Mouse (Mus musculus) CD4-positive, CD25-positive, alpha-beta regulatory T cell, adult 4 months (primary cell): ENCODE data around the gene Gm8947. TPM values are rescaled to one million over a fixed set of nuclear protein-coding genes. Genes with fewer than 3 reads are reported as not detected.
"Not testable (repeated sequence)": the region's sequence is repeated elsewhere in the genome, so short reads cannot be mapped to it uniquely, and the experiment has no call there.

Experiments used
- ATAC-seq: one replicate; pipeline ENCODE4 v1.8.0; 2017
- polyA plus RNA-seq, 2 experiments: library from polyadenylated mRNA; unstranded; fragments of 100-300 nt; shearing (Covaris generic); gene quantifications; one replicate each; pipeline ENCODE4 v1.2.1; 2017

Gene Gm8947
- not detected for polyA plus RNA-seq

DNA sequence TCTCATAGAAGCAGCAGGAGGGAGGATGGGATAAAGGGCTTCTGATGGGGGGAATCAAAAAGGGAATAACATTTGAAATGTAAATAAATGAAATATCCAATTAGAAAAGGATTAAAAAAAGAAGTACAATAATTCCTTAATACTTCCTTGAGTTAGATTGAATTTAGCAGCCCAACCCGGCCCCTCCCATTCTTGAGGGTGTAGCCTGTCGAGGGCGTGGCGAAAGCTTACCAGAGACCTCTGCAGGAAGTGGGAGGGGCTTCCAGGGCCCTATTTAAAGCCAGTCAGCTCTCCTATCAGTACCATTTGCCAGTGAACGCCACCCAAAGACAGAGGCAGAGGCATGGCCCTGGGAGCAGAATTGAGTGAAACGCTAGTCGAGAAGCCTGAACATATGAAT is at the start of gene Gm8947:
TSS of gene Gm8947 (plus strand) at position 302 of the 400 bp plus-strand sequence.
- not testable (repeated sequence) for ATAC-seq

DNA sequence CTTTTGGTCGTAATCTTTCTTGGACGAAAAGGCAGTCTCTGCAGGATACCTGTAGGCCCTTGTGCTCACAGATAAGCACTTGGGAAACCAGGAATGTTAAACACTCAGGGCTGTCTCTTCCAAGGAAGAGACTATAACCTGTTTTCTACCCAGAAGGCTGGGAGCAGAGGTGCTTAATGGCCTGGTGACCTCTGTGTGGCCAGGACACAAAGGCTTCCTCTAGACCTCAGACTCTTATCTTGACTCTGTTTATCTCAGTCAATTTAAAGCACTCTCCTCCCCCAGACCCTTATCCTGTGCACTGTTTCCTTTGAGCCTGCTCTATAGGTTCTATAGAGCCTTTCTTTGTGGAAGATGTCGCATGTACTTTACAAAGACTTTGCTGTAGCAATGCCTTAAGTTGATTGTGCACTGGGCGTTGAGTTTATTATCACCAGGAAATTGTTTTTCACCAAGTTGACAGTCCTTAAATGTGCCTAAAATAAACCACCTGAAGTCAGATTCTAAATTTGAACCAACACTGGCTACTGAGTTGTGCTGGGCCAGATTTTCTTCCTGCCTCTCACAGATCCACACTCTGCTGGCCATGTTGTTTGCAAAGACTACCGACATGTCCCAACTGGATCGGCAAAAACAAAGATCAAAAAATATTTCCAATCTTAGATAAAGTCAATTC is 47.6 kb upstream of the Gm8947 start:
- no peak for ATAC-seq

DNA sequence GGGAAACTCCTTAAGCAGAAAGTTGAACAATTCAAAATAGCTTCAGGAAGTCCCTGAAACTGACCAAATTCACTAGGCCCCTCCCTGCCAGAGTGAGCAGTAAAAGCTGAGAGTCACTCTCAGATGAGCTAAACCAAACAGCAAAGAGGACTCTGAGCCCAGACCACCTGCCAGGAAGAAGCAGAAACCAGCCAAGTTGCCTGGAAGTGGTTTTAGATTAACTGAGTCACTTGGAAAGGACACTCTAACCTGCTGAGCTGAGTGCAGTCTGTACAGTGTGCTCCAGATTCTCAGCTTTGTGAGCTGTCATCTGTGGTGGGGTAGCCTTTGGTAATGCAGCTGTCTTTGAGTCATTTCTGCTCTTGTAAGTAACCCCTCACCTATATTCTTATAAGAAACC is 44.4 kb upstream of the Gm8947 start:
- no peak for ATAC-seq

DNA sequence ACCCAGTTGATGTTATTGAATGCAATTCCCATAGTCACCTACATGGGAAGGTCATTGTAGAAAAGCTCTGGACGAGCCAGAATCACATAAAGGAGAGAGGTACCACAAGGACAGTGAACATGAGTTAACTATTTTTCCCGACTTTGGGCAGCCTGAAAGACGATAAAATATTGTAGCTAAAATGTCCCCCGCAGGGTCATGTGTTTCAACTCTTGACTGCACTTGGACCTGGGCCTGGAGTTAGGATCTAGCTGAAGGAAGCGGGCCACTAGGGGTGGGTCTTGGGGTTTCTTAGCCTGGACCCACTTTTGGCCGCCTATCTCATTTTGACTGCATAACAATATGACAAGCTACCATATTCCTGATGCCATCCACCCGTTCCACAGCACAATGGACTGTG is 42.0 kb upstream of the Gm8947 start:
- no peak for ATAC-seq

DNA sequence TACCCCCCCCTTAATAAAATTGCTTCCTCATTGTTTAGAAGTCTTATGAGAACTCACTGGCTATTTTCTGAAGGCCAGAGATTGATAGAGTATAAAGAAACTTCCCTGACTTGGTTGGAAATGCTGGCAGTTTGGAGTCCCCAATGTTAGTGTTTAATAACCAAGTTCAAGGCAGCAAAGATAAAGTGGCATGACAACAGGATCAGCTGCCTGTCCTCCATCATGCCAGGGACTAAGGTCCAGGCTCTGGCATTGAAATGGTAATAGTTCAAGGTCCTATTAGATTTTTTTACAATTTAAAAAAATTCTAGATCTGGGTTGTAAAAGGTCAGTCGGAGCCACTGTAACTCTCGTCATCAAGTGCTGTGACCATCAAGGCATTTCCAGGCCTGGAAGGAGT is 41.1 kb upstream of the Gm8947 start:
- no peak for ATAC-seq

DNA sequence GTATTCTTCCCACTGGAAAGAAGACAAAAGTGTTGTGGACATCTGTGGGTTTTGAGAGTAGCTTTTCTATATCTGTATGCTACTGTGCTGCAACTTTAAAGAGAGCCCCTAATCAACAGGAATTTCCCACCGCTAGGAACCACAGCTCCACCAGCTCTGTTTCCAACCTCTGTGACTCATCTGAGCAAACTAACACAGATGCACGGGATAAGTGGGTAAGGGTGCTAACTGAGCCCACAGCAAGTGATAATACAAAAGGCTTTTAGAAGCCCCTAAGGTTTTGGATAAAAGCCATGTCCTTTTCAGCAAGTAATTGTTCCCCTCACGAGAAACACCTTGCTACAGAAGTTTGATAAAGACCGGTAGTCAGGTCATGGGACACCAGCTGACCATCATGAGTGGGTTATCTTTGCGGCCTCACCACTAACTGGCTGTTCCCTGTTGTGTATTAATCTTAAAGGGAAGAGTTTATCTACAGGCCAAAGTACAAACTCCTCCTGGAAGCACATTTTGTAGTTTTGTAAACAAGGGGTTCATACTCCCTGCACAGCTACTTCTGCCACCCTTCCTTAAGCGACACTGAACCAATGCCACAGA is 39.0 kb upstream of the Gm8947 start:
- ATAC-seq: no peak

DNA sequence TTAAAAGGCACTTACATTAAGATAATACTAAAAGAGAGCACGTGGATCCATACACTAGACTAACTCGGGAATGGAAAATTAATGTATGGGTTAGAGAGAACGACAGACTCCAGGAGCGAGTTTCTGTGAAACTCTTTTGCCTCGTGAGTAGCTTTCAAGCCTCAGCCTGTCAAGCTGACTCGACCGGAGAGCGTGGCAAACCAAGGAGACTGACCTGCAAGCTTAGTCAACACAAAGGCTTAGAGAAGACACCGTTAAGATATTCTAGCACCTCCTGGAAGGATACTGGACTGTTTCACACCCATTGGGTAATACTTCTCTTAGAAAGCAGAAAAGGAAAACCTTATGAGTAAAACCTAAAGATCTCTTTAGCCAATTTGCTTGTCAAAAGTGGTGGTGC is 38.0 kb upstream of the Gm8947 start:
- ATAC-seq: not testable (repeated sequence)

DNA sequence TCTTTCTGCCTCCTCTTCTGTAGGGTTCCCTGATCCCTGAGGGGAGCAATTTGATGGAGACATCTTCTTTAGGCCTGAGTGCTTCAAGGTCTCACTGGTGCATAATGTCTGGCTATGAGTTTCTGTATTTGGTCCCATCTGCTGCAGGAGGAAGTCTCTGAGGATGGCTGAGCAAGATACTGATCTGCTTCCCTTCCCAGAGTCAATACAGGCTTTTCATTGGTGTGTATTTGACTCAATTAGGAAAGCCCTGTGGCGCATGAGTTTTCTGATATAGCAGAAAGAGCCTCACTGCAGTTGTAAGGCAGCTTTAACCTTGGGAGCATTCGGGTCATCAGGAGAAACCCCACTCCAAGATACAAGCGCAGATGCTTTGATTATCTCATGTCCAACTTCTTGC is 36.0 kb upstream of the Gm8947 start:
- no peak for ATAC-seq

DNA sequence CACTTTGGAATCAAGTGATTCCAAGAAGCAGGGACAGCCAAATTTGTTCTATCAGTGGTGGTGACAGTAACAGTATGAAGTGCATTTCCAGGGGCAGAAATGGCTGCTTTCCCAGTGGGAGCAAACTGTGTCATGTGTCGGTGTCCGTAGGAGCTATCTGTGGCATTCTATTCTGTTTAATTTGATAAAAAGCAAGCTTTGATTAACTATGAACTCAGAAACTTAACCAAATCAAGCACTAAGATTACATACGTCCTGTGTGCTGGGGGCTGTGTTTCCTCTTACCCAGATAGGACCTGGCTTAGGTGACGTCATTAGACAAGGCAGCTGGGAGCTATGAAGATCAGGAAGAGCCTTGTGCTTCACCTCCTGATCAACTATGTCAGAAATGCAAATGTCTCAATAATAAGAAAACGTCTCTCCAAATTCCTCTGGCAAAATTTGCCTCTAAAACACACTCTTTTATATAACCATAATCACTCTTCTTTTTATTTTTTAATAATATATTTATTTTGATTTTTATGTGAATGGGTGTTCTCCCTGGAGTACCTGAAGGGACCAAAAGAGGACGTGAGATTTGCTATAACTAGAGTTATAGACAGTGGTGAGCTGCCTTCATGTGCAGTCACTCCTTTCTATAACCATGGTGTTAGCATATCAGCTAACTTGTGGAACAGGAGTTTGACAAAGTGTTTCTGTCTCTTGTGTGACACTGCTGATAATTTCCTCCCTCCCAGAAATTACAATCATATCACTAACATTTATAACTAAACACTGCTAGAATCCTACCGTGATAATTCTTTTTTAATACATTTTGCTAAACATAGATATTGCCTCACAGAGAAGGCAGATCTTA is 35.2 kb upstream of the Gm8947 start:
- no peak for ATAC-seq

DNA sequence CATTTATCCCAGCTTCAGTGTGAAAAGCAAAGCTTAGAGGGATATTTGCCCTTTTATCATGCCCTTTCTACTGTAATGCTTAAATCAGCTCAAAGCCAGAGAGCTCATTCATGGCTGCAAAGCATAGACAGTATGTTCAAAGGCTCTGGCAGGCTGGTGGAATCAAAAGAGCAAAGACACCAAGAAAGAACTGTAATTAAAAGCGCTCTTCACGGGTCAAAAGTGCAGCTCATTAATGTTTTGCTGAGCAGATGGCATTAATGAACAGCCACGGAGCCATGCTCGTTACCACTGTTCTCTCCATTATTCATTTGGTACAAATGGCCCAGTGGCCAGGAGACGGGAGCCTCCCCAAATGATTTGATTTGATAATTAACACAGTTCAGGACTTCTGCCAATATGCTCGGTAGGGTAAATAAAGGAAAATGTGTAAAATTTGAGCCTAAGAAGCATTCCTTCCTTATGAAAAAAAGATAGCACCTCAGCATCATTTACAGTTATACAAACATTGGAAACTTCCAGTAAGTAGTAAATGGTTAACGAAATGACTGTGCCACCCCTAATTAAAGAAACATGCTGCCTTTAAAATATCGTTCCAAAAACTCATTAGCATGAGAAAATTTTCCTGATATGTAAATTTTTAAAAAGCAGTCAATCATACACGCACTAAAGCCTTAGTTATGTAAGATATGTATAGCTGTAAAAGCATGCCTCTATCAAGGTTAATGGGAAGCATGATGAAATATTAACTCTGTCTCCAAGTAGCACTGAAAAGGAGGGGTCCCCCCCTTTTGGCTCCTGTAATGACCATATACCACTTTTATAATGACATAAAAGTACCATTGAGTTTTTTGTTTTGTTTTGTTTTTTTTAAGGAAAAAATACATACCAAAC is 34.0 kb upstream of the Gm8947 start:
- no peak for ATAC-seq

DNA sequence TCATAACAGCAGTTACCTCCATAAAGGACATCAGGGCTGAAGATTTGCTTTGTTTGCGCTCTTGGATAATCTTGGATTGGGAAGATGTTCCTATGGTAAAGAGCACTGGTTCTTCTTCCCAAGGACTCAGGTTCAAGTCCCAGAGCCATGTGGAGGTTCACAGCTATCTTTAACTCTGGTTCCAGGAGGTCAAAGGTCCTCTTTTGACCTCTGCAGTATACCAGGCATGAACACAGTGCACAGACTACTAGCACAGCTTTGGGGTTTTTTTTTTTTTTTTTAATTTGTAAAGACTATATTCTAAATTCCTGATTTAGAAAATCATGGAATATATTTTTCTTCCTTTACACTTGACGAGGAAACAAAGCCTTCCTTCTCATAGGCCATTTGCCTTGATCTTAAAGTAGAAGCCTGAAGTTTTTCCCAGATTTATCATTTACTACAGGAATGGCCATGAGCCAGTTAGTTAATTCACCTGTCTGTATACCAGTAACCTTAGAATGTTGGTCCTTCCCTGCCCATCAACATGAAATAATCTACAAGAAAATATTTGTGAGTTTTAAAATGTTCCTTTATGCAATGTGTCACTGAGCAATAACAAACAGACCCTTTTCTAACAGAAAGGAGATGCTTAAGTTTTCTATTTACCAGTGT is 33.2 kb upstream of the Gm8947 start:
- ATAC-seq: no peak

DNA sequence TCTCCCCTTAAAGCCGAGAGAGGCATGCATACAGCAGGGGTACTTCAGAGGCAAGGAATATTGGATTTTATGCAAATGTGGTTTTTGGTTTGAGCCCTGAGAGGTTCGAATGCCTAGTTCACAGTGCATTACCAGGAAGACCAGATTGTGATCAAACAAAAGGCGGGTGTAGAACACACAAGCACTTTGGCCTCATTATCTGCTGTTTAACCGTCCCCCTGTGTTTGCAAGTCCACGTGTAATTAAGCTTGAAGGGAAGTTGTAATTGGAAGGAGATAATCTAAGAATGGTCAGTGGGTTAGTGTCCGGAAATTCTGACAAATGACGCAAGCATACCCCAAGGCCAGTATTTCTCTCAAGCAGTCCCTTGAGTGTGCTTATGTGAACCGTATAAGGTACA is 26.1 kb upstream of the Gm8947 start:
- ATAC-seq: no peak

DNA sequence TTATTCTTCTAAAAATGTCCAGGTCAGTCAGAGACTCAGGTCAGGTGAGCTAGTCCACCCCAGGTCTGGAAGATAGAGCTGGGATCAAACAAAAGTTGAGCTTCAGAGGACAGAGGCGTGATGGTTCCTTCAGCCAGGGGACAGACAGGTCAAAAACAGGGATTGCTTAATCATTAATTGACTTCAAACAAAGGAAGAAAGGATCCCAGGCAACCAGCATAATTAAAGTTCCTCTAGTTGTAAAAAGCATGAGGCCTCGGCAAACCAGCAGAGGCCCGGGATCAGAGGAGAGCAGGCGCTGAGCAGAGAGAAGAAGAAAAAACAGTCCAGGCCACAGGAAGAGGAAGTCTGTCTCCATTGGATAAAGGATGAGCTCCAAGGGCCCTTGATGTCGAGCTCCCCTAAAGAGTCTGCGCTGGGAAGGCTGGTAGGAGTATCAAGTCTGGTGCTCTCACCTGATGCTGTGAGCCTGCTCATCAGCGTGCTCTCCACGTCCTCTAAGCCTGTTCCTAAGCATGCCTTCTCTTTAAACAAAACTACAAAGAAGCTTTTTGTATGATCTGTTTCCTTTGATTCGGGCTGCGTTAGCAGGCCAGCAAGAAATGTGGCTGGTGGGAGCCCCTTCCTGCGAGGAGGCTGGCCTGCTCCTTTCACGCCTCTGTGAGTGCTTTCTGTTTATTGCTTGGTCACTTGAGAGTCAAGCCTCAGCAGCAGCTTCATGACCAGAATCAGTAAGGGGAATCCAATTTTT is 24.7 kb upstream of the Gm8947 start:
- ATAC-seq: no peak

DNA sequence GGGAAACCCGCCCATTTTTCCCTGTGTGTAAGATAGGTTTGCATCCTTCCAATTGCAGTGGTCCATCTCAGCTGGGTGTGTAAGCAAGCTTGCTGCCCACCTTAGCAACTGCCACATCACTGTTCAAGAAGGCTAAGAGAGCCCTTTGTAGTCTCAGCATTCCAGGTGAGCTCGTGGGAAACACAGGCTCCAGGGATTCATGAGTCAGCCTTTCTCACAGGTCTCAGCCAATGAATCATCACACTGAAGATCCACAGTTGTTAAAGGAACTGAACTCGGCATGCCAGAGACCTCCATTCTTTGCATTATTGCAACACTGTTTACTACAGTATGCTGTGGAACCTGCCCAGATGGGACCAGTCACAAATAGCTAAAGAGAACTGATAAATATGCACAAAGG is 23.5 kb upstream of the Gm8947 start:
- ATAC-seq: no peak

DNA sequence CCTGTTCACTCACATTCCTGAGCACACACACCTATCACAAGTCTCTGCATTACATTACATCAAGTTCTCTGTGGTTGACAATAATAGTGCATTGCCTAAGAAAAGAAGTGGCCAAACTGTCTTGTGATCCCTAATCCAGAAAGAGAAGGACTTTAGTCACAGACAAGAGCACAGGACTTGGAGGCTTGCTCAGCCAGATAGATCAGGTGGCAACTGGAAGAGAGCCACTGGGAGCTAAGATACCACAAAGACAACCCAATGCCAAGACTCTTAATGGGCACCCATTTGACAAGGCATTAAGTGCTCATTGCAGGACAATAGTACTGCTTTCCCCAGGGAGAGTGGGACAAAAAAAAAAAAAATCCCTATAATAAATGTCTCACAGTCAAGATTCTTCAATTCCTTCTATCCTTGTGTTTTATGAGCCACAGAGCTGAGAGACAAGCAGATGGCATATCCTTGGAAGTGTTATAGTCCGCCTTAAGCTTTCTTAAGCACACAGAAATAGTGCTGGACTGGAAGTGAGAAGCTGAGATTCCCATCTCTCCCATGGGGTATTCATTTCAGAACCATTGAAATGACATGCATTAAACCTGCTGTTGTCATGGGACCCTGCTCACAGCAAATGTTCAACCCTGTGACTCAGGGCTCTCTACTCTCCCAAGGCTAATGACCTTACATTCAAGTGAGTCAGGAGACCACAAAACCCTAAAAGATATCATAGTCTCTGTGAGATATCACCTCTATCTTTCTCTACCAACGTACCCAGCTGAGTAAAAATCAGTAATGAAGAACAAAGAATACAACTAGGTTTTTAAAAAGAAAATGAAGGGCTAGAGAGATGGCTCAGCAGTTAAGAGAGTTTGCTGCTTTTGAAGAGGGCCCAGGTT is 20.4 kb upstream of the Gm8947 start:
- no peak for ATAC-seq

DNA sequence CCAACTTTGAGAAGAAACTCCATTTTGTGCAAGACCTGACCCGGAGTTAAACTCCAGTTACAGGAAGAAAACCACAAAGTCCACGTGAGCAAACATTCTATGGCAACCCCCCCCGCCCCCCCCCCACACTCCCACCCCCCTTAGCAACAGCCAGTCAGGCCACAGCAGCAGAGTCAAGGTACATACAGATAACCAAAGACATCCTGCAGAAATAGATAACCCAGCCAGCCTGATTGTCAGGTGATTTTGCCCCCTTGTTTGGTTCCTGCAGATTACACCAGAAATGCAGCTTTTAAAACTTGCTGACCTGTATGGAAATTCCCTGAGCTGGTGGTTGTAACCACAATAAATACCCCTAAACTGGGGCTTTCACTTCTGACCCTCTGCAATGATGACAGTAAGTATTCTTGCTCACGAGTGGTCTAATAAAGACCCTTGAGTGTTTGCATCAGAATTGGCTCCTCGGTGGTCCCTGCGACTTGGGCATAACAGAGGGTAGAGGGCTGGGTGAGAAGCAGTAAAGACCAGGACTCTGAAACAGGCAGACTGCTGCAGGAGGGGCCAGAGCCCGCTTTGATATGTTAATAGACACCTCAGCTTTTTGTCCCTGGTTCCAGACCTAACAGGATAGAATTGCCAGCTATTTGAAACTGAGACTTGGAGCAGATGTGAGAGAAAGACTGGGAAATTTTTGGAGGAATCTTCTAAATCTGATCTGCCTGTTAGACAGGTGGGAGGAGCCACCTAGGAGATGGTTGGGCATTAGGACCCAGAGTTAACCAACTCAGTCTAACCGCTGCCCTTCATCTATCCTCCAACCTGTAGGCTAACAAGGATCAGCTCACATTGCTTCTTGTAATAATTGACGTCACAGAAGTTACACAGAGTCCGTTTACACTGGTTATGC is 14.9 kb upstream of the Gm8947 start:
- peak; percentile 95 for ATAC-seq

DNA sequence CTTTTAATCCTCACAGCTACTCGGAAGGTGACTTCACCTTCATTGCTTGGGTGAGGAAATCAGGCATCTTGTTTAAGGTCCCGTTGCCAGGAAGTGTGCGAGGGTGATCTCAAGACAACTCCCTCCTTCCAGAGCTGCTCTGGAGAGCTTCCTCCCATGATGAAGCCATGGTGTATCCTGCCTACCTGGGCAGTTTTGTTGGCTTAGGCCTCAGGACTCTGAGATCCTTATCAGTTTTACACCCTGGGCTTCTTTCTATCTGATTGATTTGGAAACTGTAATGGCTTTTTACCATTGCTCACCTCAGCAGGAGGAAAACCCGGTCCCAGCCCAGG is 14.3 kb upstream of the Gm8947 start:
- no peak for ATAC-seq

DNA sequence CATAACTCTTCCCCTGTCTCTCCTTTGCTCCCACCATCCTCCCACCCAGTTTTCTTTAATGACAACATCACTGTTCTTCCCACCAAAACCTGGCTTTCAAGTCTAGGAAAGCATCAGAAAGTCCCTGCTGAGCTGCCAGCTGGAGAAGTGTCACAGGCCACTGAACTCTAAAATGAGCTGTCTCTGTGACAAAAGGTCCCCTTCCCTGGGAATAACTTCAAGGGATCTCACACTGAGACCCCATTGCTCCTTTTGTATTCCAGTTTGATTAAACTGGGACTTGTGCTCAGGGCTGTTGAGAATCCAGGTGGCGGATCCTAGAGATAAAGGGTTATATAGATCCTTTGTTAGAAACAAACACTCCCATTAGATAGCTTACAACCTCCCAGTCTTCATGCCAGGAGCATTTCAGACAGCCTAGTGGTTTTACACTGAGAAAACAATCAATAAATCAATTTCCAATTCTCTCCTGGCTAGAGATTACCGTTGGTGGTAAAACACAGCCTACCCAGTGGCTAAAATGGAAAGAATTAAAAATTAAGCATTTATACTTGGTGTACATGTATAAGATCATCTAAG is 13.6 kb upstream of the Gm8947 start:
- ATAC-seq: no peak

DNA sequence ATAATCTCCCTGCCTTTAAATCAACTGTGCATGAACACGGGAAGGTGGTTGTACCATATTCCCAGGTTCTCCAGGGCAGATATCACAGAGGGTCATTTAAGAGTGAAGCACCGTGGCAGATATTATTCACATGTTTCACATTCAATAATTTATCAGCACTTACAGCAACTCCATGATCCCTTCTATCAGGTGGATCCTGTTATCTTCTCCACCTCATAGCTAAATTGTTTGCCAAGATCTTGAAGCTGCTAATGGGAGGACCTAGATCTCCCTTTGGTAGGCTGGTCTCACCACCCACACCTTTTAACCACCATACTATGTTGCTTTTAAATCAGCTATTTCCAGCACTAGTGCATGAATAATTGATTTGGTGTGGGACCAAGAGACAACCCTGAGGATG is 12.0 kb upstream of the Gm8947 start:
- no peak for ATAC-seq
